In genomic region chr12:83485911-83486670, GRCm38 (mm10) we compare ENCODE assay signal across 8 mouse cellular contexts. TPM values are rescaled to one million over a fixed set of nuclear protein-coding genes. Genes with fewer than 3 reads are reported as not detected.
DNase-seq lines count a peak whose midpoint lies in the region; ATAC-seq lines count a peak whose summit lies in the region.

No protein-coding gene starts in this region.

- no peaks in the 10 kb centered on the region for H3K9me3 ChIP-seq in embryonic facial prominence, embryonic 11.5 days (replicated peaks; ENCODE audit: control insufficient read depth, low read length)
- H3K9me3 ChIP-seq in heart, embryonic 15.5 days (replicated peaks) = no peaks in the 10 kb centered on the region
- no peaks in the 10 kb centered on the region for H3K9me3 ChIP-seq in liver, embryonic 15.5 days (replicated peaks)

- no peaks in the 10 kb centered on the region for H3K4me1 ChIP-seq in embryonic facial prominence, embryonic 11.5 days (ENCODE audit: control insufficient read depth, insufficient read depth, low read length)
- H3K4me1 ChIP-seq in heart, embryonic 15.5 days (replicated peaks) = peaks cover 43% of the 10 kb centered on the region
- peaks cover 61% of the 10 kb centered on the region for H3K4me1 ChIP-seq in liver, embryonic 15.5 days (replicated peaks)

- H3K27ac ChIP-seq in embryonic facial prominence, embryonic 11.5 days (replicated peaks; ENCODE audit: low read depth, low read length) = no peak overlapping the region
- peak overlapping the region; percentile 94 for H3K27ac ChIP-seq in heart, embryonic 15.5 days
- H3K27ac ChIP-seq in liver, embryonic 15.5 days (replicated peaks) = 0 out of 2 replicates have a peak overlapping the region, but pooled peaks have one; percentile 87

- no peaks in the 10 kb centered on the region for H3K36me3 ChIP-seq in embryonic facial prominence, embryonic 11.5 days (replicated peaks; ENCODE audit: control insufficient read depth, insufficient read depth, low read depth, low read length)
- no peaks in the 10 kb centered on the region for H3K36me3 ChIP-seq in heart, embryonic 15.5 days
- no peaks in the 10 kb centered on the region for H3K36me3 ChIP-seq in liver, embryonic 15.5 days (replicated peaks)

- WGBS in embryonic facial prominence, embryonic 11.5 days = under 1% methylated on average over 51 of the region's 53 CpGs
- WGBS in heart, embryonic 15.5 days = under 1% methylated on average over 53 of the region's 53 CpGs
- under 1% methylated on average over 53 of the region's 53 CpGs for WGBS in large intestine, adult 2 months
- under 1% methylated on average over 53 of the region's 53 CpGs for WGBS in liver, embryonic 15.5 days (ENCODE audit: insufficient replicate concordance)

- peaks cover 15% of the 10 kb centered on the region for H3K27me3 ChIP-seq in embryonic facial prominence, embryonic 11.5 days (ENCODE audit: control insufficient read depth, insufficient read depth, low read length)
- H3K27me3 ChIP-seq in heart, embryonic 15.5 days = 0 out of 2 replicates have a peak, but pooled peaks cover 5% of the 10 kb centered on the region
- H3K27me3 ChIP-seq in liver, embryonic 15.5 days = peaks cover 50% of the 10 kb centered on the region

- ATAC-seq in embryonic facial prominence, embryonic 11.5 days (replicated peaks; ENCODE audit: insufficient number of reproducible peaks, low FRiP score, low TSS enrichment, low read depth) = no peak
- ATAC-seq in heart, embryonic 15.5 days (replicated peaks; ENCODE audit: insufficient number of reproducible peaks, insufficient read depth, low FRiP score, low read depth) = no peak
- no peak for ATAC-seq in liver, embryonic 15.5 days (ENCODE audit: insufficient read depth)

- H3K4me3 ChIP-seq in embryonic facial prominence, embryonic 11.5 days (ENCODE audit: low read depth, low read length) = peak overlapping the region; percentile 62
- H3K4me3 ChIP-seq in heart, embryonic 15.5 days = peak overlapping the region; percentile 84
- H3K4me3 ChIP-seq in liver, embryonic 15.5 days (replicated peaks) = peak overlapping the region; percentile 79

- H3K4me2 ChIP-seq in embryonic facial prominence, embryonic 11.5 days (ENCODE audit: low read depth, low read length) = peak overlapping the region; percentile 99
- peak overlapping the region; percentile 97 for H3K4me2 ChIP-seq in heart, embryonic 15.5 days
- H3K4me2 ChIP-seq in liver, embryonic 15.5 days = peak overlapping the region; percentile 97

- peak; percentile 19 to 38 for DNase-seq in B cell, adult 2 months
- DNase-seq in ZHBTc4 (ENCODE audit: low read depth, low spot score) = peak; percentile 63
- DNase-seq in embryonic facial prominence, embryonic 11.5 days (ENCODE audit: low spot score) = peak; percentile 52
- DNase-seq in large intestine, adult 2 months (ENCODE audit: low read depth, low spot score) = peak; percentile 35
- peak; percentile 61 for DNase-seq in retina, postnatal 1 day
- no peak for DNase-seq in ovary, postnatal 10 days (ENCODE audit: low spot score)

- peak overlapping the region; percentile 71 for H3K9ac ChIP-seq in embryonic facial prominence, embryonic 11.5 days (replicated peaks; ENCODE audit: low read length)
- H3K9ac ChIP-seq in heart, embryonic 15.5 days = peak overlapping the region; percentile 87
- peak overlapping the region; percentile 80 for H3K9ac ChIP-seq in liver, embryonic 15.5 days

RNA-seq across cellular contexts. Expression of gene Dpf3, which starts 1.4 kb away (rescaled TPM):
- polyA plus RNA-seq in embryonic facial prominence, embryonic 11.5 days (2014; fragmentation: Nextera tagmentation; extraction: Ambion mirVana) = 2.0 and 6.0 TPM in 2 replicates
- polyA plus RNA-seq in heart, embryonic 15.5 days (2015; fragmentation: Nextera tagmentation; extraction: Ambion mirVana) = 17.3 and 20.7 TPM in 2 replicates
- 4.6 and 10.4 TPM in 2 replicates for polyA plus RNA-seq in large intestine, adult 2 months (2012; rRNA removed)
- polyA plus RNA-seq in liver, embryonic 15.5 days (2015; fragmentation: Nextera tagmentation; extraction: Ambion mirVana) = 6.5 and 6.7 TPM in 2 replicates

RNA-seq across cellular contexts. Expression of gene Dcaf4, which starts 34.2 kb away (rescaled TPM):
- 27.2 and 28.8 TPM in 2 replicates for polyA plus RNA-seq in embryonic facial prominence, embryonic 11.5 days (2014; fragmentation: Nextera tagmentation; extraction: Ambion mirVana)
- 22.5 and 27.8 TPM in 2 replicates for polyA plus RNA-seq in heart, embryonic 15.5 days (2015; fragmentation: Nextera tagmentation; extraction: Ambion mirVana)
- polyA plus RNA-seq in large intestine, adult 2 months (2012; rRNA removed) = 13.5 and 16.2 TPM in 2 replicates
- 11.9 and 14.9 TPM in 2 replicates for polyA plus RNA-seq in liver, embryonic 15.5 days (2015; fragmentation: Nextera tagmentation; extraction: Ambion mirVana)
